Comparison of ENCODE assay signal across 12 mouse cellular contexts in the genomic region with DNA sequence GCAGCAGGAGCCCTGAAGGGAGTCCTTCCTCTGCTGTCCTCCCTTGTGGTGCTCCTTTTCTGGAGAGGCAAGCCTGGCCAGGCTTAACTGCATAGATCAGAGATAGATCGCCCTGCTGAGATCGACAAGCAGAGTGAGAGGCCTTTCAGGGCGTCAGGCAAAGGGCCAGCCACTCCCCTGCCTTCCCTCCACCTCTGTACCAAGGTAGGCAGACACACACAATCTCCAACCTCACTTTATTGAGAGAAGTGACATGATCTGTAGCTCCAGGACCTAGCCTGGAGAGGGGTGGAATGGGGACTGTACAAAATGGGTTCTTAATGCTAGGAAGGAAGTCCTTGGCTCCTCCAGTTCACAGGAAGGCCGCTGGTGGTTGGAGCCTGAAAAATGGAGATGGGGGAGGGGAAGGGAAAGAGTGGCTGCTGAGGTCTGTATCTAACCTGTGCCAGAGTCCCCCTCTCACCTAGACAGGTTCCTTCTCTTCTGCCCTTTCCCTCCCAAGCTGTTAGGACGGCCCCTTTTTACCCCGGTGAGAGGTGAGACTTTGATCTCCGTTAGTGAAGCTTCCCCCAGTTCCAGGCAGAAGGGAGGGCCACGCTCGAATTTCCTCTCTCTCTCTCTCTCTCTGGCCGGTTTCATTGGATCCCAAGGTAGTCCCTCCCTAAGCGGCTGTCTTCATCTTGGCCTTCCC. TPM values are rescaled to one million over a fixed set of nuclear protein-coding genes. Genes with fewer than 3 reads are reported as not detected.
DNase-seq lines count a peak whose midpoint lies in the region; ATAC-seq and TF ChIP-seq lines count a peak whose summit lies in the region.
"Had no signal": no experiment of that assay in that cellular context is flagged by ENCODE, and none has a peak within 500 bp of the region (broad histone marks: within the 10 kb centered on the region; RNA-seq: fewer than 3 reads in every experiment).

No protein-coding gene starts in this region.

- no peak for TF ChIP-seq CTCF in kidney, postnatal 0 days (IDR thresholded peaks at IDR 0.05; ENCODE audit: low read depth)

- H3K4me1 ChIP-seq in heart, embryonic 11.5 days (ENCODE audit: control insufficient read depth, insufficient read depth, low read length) = peaks cover 18% of the 10 kb centered on the region
- peaks cover 3% of the 10 kb centered on the region; the same call in 1 of the 2 replicates for H3K4me1 ChIP-seq in neural tube, embryonic 11.5 days (ENCODE audit: control insufficient read depth, insufficient read depth, low read length)
- H3K4me1 ChIP-seq in neural tube, embryonic 15.5 days = peaks cover 10% of the 10 kb centered on the region
- H3K4me1 ChIP-seq in kidney, postnatal 0 days (replicated peaks; ENCODE audit: insufficient read depth, low read length) = peaks cover 4% of the 10 kb centered on the region; the same call in 1 of the 2 replicates

- no peak overlapping the region for H3K27ac ChIP-seq in heart, embryonic 11.5 days (ENCODE audit: low read depth, low read length)
- H3K27ac ChIP-seq in neural tube, embryonic 11.5 days (ENCODE audit: low read depth, low read length) = no peak overlapping the region
- no peak overlapping the region for H3K27ac ChIP-seq in neural tube, embryonic 15.5 days (replicated peaks)
- H3K27ac ChIP-seq in kidney, postnatal 0 days = 0 out of 2 replicates have a peak overlapping the region, but pooled peaks have one; percentile 31
- H3K27ac ChIP-seq: macrophage had no signal

- DNase-seq in heart, postnatal 36 days = no peak
- no peak for DNase-seq in neural tube, embryonic 11.5 days (ENCODE audit: low spot score)
- DNase-seq in kidney, postnatal 0 days (ENCODE audit: low spot score) = peak; percentile 80
- peak; percentile 85 for DNase-seq in yolk sac, embryonic 10.5 days (ENCODE audit: low spot score)
- no peak for DNase-seq in gastrocnemius, postnatal 10 days
- DNase-seq in spleen, postnatal 36 days (ENCODE audit: low spot score in 2 of 2) = no peak
- DNase-seq: cerebellum, adult 9-11 months had no signal

- H3K9ac ChIP-seq in heart, embryonic 11.5 days (ENCODE audit: low read depth, low read length) = no peak overlapping the region
- H3K9ac ChIP-seq in neural tube, embryonic 11.5 days (ENCODE audit: low read length) = no peak overlapping the region
- no peak overlapping the region for H3K9ac ChIP-seq in neural tube, embryonic 15.5 days (replicated peaks)
- no peak overlapping the region for H3K9ac ChIP-seq in kidney, postnatal 0 days (ENCODE audit: low read depth, low read length)

- peak overlapping the region; percentile 47 for H3K4me2 ChIP-seq in heart, embryonic 11.5 days
- peak overlapping the region; percentile 4; the same call in 1 of the 2 replicates for H3K4me2 ChIP-seq in neural tube, embryonic 11.5 days (ENCODE audit: low read depth)
- H3K4me2 ChIP-seq in neural tube, embryonic 15.5 days = no peak overlapping the region
- peak overlapping the region; percentile 43 for H3K4me2 ChIP-seq in kidney, postnatal 0 days (ENCODE audit: low read length)

- peaks cover 6% of the 10 kb centered on the region for H3K36me3 ChIP-seq in heart, embryonic 11.5 days (ENCODE audit: control insufficient read depth, insufficient read depth, low read length)
- peaks cover 11% of the 10 kb centered on the region for H3K36me3 ChIP-seq in neural tube, embryonic 11.5 days (ENCODE audit: control insufficient read depth, insufficient read depth, low read length)
- H3K36me3 ChIP-seq in neural tube, embryonic 15.5 days = no peaks in the 10 kb centered on the region
- 0 out of 2 replicates have a peak, but pooled peaks cover 5% of the 10 kb centered on the region for H3K36me3 ChIP-seq in kidney, postnatal 0 days (ENCODE audit: insufficient read depth, low read length)

- no peaks in the 10 kb centered on the region for H3K9me3 ChIP-seq in heart, embryonic 11.5 days (replicated peaks; ENCODE audit: control insufficient read depth, low read length)
- no peaks in the 10 kb centered on the region for H3K9me3 ChIP-seq in neural tube, embryonic 11.5 days (ENCODE audit: control insufficient read depth, low read length)
- H3K9me3 ChIP-seq in neural tube, embryonic 15.5 days (replicated peaks) = no peaks in the 10 kb centered on the region
- no peaks in the 10 kb centered on the region for H3K9me3 ChIP-seq in kidney, postnatal 0 days (replicated peaks; ENCODE audit: low read length)

- peaks cover 59% of the 10 kb centered on the region for H3K27me3 ChIP-seq in heart, embryonic 11.5 days (ENCODE audit: control insufficient read depth, insufficient read depth, low read length)
- H3K27me3 ChIP-seq in neural tube, embryonic 11.5 days (ENCODE audit: control insufficient read depth, insufficient read depth, low read length) = peaks cover 44% of the 10 kb centered on the region
- H3K27me3 ChIP-seq in neural tube, embryonic 15.5 days (replicated peaks) = peaks cover 56% of the 10 kb centered on the region
- peaks cover 22% of the 10 kb centered on the region; the same call in 1 of the 2 replicates for H3K27me3 ChIP-seq in kidney, postnatal 0 days (ENCODE audit: insufficient read depth, low read length)

- H3K4me3 ChIP-seq in heart, embryonic 11.5 days (ENCODE audit: low read depth, low read length) = peak overlapping the region; percentile 22
- no peak overlapping the region for H3K4me3 ChIP-seq in neural tube, embryonic 11.5 days (ENCODE audit: low read depth, low read length)
- H3K4me3 ChIP-seq in neural tube, embryonic 15.5 days (replicated peaks) = no peak overlapping the region
- no peak overlapping the region for H3K4me3 ChIP-seq in kidney, postnatal 0 days (replicated peaks; ENCODE audit: low read depth, low read length)

- no peak for ATAC-seq in heart, embryonic 11.5 days (replicated peaks; ENCODE audit: insufficient number of reproducible peaks, low FRiP score, low TSS enrichment)
- ATAC-seq in neural tube, embryonic 11.5 days (ENCODE audit: insufficient read depth, low FRiP score, low TSS enrichment) = no peak
- ATAC-seq in neural tube, embryonic 15.5 days (ENCODE audit: low FRiP score) = no peak
- peak; percentile 37; the same call in 1 of the 2 replicates for ATAC-seq in kidney, postnatal 0 days (replicated peaks; ENCODE audit: low FRiP score, low read depth)
- ATAC-seq: forebrain, embryonic 16.5 days had no signal

- intact Hi-C loops in heart, postnatal 36 days (cut with DNase I) = loop anchor here (1.0 to 5.0 kb wide), 3 partner anchors 53 to 183 kb away; no protein-coding TSS in a partner anchor

- 6% methylated on average over 11 of the region's 11 CpGs for WGBS in heart, embryonic 11.5 days (ENCODE audit: insufficient replicate concordance)
- WGBS in neural tube, embryonic 11.5 days = 8% methylated on average over 11 of the region's 11 CpGs
- 19% methylated on average over 11 of the region's 11 CpGs for WGBS in neural tube, embryonic 15.5 days
- WGBS in kidney, postnatal 0 days = 11% methylated on average over 11 of the region's 11 CpGs

RNA-seq across cellular contexts. Expression of a gene that starts 3.6 kb away (rescaled TPM):
- 0.20 and 0.27 TPM in 2 replicates for polyA plus RNA-seq in heart, embryonic 11.5 days (2014; fragmentation: Nextera tagmentation; extraction: Ambion mirVana)
- not detected for total RNA-seq in heart, postnatal 36 days (2021)
- polyA plus RNA-seq in neural tube, embryonic 11.5 days (2014; fragmentation: Nextera tagmentation; extraction: Ambion mirVana) = 3.0 and 3.2 TPM in 2 replicates
- polyA plus RNA-seq in neural tube, embryonic 15.5 days (2015; fragmentation: Nextera tagmentation; extraction: Ambion mirVana) = 2.4 and 3.6 TPM in 2 replicates
- 1.3 TPM in 2 replicates for polyA plus RNA-seq in kidney, postnatal 0 days (2015; fragmentation: Nextera tagmentation; extraction: Ambion mirVana)
- total RNA-seq in gastrocnemius, postnatal 10 days (2021) = not detected
- polyA plus RNA-seq: forebrain, embryonic 16.5 days; macrophage; urinary bladder, adult 2 months had no signal

RNA-seq across cellular contexts. Expression of a gene that starts 9.0 kb away (rescaled TPM):
- polyA plus RNA-seq in heart, embryonic 11.5 days (2014; fragmentation: Nextera tagmentation; extraction: Ambion mirVana) = 0.96 and 1.7 TPM in 2 replicates
- total RNA-seq in heart, postnatal 36 days (2021) = under 1 TPM; 0.22 to 0.36 TPM
- polyA plus RNA-seq in neural tube, embryonic 11.5 days (2014; fragmentation: Nextera tagmentation; extraction: Ambion mirVana) = 0.19 and 0.41 TPM in 2 replicates
- 0.47 and 2.3 TPM in 2 replicates for polyA plus RNA-seq in neural tube, embryonic 15.5 days (2015; fragmentation: Nextera tagmentation; extraction: Ambion mirVana)
- 8.8 TPM in 2 replicates for polyA plus RNA-seq in kidney, postnatal 0 days (2015; fragmentation: Nextera tagmentation; extraction: Ambion mirVana)
- under 1 TPM in 1 of 2 experiments, not detected in 1; 0.50 TPM for total RNA-seq in gastrocnemius, postnatal 10 days (2021)
- polyA plus RNA-seq: macrophage had no signal

RNA-seq across cellular contexts. Expression of a gene that starts 9.6 kb away (rescaled TPM):
- polyA plus RNA-seq in heart, embryonic 11.5 days (2014; fragmentation: Nextera tagmentation; extraction: Ambion mirVana) = 21.1 and 22.0 TPM in 2 replicates
- total RNA-seq in heart, postnatal 36 days (2021) = under 1 TPM; 0.33 to 0.49 TPM
- polyA plus RNA-seq in neural tube, embryonic 11.5 days (2014; fragmentation: Nextera tagmentation; extraction: Ambion mirVana) = 23.3 and 25.9 TPM in 2 replicates
- polyA plus RNA-seq in neural tube, embryonic 15.5 days (2015; fragmentation: Nextera tagmentation; extraction: Ambion mirVana) = 4.6 and 10.3 TPM in 2 replicates
- polyA plus RNA-seq in kidney, postnatal 0 days (2015; fragmentation: Nextera tagmentation; extraction: Ambion mirVana) = 11.4 and 11.5 TPM in 2 replicates
- 1 to 10 TPM; 2.5 to 4.6 TPM for total RNA-seq in gastrocnemius, postnatal 10 days (2021)

RNA-seq across cellular contexts. Expression of a gene that starts 29.0 kb away (rescaled TPM):
- polyA plus RNA-seq in heart, embryonic 11.5 days (2014; fragmentation: Nextera tagmentation; extraction: Ambion mirVana) = 0.09 and 0.59 TPM in 2 replicates
- total RNA-seq in heart, postnatal 36 days (2021) = under 1 TPM; 0.14 to 0.94 TPM
- polyA plus RNA-seq in neural tube, embryonic 11.5 days (2014; fragmentation: Nextera tagmentation; extraction: Ambion mirVana) = 38.7 and 54.0 TPM in 2 replicates
- polyA plus RNA-seq in neural tube, embryonic 15.5 days (2015; fragmentation: Nextera tagmentation; extraction: Ambion mirVana) = 185 and 209 TPM in 2 replicates
- polyA plus RNA-seq in kidney, postnatal 0 days (2015; fragmentation: Nextera tagmentation; extraction: Ambion mirVana) = 0.26 and 0.82 TPM in 2 replicates
- total RNA-seq in gastrocnemius, postnatal 10 days (2021) = 1 to 10 TPM; 1.7 to 2.0 TPM

RNA-seq across cellular contexts. Expression of a gene that starts 41.7 kb away (rescaled TPM):
- polyA plus RNA-seq in heart, embryonic 11.5 days (2014; fragmentation: Nextera tagmentation; extraction: Ambion mirVana) = 43.5 and 45.2 TPM in 2 replicates
- 1 to 10 TPM; 6.6 to 7.9 TPM for total RNA-seq in heart, postnatal 36 days (2021)
- polyA plus RNA-seq in neural tube, embryonic 11.5 days (2014; fragmentation: Nextera tagmentation; extraction: Ambion mirVana) = 63.3 and 63.7 TPM in 2 replicates
- 28.9 and 35.4 TPM in 2 replicates for polyA plus RNA-seq in neural tube, embryonic 15.5 days (2015; fragmentation: Nextera tagmentation; extraction: Ambion mirVana)
- polyA plus RNA-seq in kidney, postnatal 0 days (2015; fragmentation: Nextera tagmentation; extraction: Ambion mirVana) = 33.5 and 34.6 TPM in 2 replicates
- total RNA-seq in gastrocnemius, postnatal 10 days (2021) = 10 to 100 TPM; 12.3 to 14.5 TPM

Comparison
In these comparisons a context has a peak if more than half of its experiments do, and no peak if none do; other contexts are left out.
1. DNase-seq: peak in kidney, postnatal 0 days (single experiment) and yolk sac, embryonic 10.5 days (single experiment); none in heart, postnatal 36 days (0 of 2), neural tube, embryonic 11.5 days (single experiment), gastrocnemius, postnatal 10 days (single experiment) and spleen, postnatal 36 days (0 of 2).